Mouse (Mus musculus): ENCODE results near the gene Izumo1. TPM values are rescaled to one million over a fixed set of nuclear protein-coding genes. Genes with fewer than 3 reads are reported as not detected.

Izumo1 gene
- polyA plus RNA-seq (2015; fragmentation: Nextera tagmentation; extraction: Ambion mirVana), result 0.33 and 0.35 TPM in 2 replicates

- Histone ChIP-seq H3K4me1 (replicated peaks) (peaks cover 9% of the 10 kb centered on the region), H3K4me2 (0 out of 2 replicates have a peak within 1 kb of the TSS, but pooled peaks have one; percentile 17), H3K36me3 (no peaks in the 10 kb centered on the region), H3K4me3 (peak within 1 kb of the TSS; percentile 2; the same call in 1 of the 2 replicates), H3K27me3 (peaks cover 33% of the 10 kb centered on the region), H3K27ac (no peak within 1 kb of the TSS), H3K9me3 (replicated peaks) (no peaks in the 10 kb centered on the region), H3K9ac (no peak within 1 kb of the TSS)
- 25% methylated on average over 9 of the region's 9 CpGs for WGBS
- no peak for ATAC-seq (replicated peaks; ENCODE audit: insufficient number of reproducible peaks, insufficient read depth, low FRiP score, low read depth)
Measured at GRCm38 (mm10) chr7:45621443-45621842, at the start of gene Izumo1. Gene Izumo1, plus strand, starts transcription at chr7:45621811.

DNA sequence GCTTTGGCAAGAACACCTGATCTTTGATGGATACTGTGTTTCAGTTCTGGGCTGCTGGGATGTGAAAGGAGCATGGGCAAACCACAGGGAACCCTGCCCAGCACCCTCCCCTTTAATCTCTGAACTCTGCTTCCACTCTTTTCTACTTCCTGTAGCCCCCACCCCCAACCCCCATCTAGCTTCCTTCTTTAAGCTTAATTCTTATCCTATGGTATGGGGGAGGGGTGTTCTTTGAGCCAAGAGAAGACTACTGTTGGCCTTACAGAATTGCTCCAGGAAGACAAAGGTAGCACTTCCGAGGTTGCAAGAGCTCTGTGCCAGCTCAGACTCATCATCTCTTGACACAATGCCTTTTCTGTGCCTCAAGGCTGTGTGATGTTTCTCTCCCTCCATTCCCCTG is 49.6 kb upstream of the Izumo1 start:
- no peak for ATAC-seq (replicated peaks; ENCODE audit: insufficient number of reproducible peaks, insufficient read depth, low FRiP score, low read depth)
- Histone ChIP-seq H3K4me1 (replicated peaks) (peaks cover 38% of the 10 kb centered on the region), H3K9ac (no peak overlapping the region), H3K36me3 (peaks cover 13% of the 10 kb centered on the region; the same call in 1 of the 2 replicates), H3K4me2 (no peak overlapping the region), H3K27me3 (no peaks in the 10 kb centered on the region), H3K27ac (no peak overlapping the region), H3K9me3 (replicated peaks) (no peaks in the 10 kb centered on the region), H3K4me3 (no peak overlapping the region)
- WGBS, result 67% methylated on average over 1 of the region's 1 CpGs

GRCm38 (mm10) chr7:45573954-45574353 is 47.7 kb upstream of the Izumo1 start:
- ATAC-seq (replicated peaks; ENCODE audit: insufficient number of reproducible peaks, insufficient read depth, low FRiP score, low read depth), result no peak

DNA sequence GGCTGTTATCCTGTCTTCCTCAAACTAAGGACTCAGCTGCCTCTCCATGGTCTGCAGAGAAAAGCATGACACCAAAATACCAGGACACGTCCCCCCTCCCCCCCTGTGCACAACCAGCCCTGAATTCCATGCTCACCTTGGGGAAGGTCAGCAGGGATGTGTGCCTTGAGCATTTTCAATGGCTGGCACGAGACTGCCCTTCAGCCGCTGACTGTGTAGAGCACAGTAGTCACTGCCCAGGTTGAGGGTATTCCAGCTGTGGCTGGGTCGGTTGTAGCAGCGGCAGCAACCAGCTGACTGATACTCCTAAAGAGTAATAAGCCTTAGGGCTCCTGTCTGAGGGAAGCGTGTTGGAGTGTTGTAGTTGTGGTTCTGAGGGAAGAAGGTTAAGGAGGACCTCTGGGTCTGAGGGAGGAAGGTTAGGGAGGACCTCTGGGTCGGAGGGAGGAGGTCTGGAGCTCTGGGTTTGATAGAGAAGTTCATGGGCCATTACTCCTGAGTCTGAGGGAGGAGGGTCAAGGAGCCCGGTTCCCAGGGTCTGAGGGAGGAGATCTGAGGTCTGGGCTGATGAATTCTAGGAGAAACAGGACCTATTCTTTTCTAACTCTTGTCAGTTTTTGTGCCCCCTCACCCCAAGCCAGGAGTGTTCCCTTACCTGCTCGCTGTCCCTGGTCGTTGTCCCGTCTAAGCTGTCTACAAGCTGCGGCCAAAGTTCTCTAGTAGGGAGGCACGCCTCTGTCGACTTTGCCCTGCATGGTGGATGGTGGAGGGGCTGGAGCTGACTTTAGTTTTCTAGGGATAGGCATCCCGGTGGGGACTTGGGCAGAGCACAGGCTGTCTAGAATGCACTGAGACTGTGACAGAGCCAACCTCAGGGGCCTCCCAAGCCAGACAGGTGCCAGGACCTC is 46.9 kb upstream of the Izumo1 start:
- Histone ChIP-seq H3K27me3 (no peaks in the 10 kb centered on the region), H3K36me3 (peaks cover 33% of the 10 kb centered on the region; the same call in 1 of the 2 replicates), H3K4me2 (no peak overlapping the region), H3K9me3 (replicated peaks) (no peaks in the 10 kb centered on the region), H3K9ac (no peak overlapping the region), H3K4me1 (replicated peaks) (peaks cover 24% of the 10 kb centered on the region), H3K4me3 (no peak overlapping the region), H3K27ac (no peak overlapping the region)
- WGBS, result 70% methylated on average over 15 of the region's 15 CpGs
- no peak for ATAC-seq (replicated peaks; ENCODE audit: insufficient number of reproducible peaks, insufficient read depth, low FRiP score, low read depth)

More at GRCm38 (mm10) chr7:45573954-45574353, 47.7 kb upstream of the Izumo1 start:
- no peaks in the 10 kb centered on the region for H3K9me3 ChIP-seq (replicated peaks)
- WGBS, result 73% methylated on average over 8 of the region's 8 CpGs
- no peak overlapping the region for H3K9ac ChIP-seq
- no peak overlapping the region for H3K27ac ChIP-seq
- peaks cover 25% of the 10 kb centered on the region for H3K4me1 ChIP-seq (replicated peaks)
- H3K4me2 ChIP-seq, result no peak overlapping the region
- H3K27me3 ChIP-seq, result no peaks in the 10 kb centered on the region
- H3K4me3 ChIP-seq, result no peak overlapping the region
- peaks cover 31% of the 10 kb centered on the region; the same call in 1 of the 2 replicates for H3K36me3 ChIP-seq

DNA sequence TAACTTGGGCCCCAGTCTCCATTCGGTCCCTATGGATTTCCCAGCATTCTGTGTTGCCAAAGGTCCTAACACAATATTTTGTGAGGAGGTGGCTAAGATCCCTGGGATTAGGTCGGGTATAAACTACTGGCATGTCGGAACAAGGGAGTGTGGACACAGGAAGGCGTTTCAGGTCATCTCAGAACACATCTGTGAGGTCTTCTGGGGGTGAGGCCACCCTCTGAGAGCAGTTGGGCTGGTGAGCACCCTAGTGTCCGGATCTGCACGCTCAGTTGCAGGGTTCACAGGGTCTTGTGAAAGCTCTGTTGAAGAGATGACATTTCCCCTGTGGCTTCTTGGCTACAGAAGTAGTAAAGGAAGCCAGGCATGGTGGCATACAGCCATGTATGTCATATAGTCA is 35.7 kb upstream of the Izumo1 start:
- no peak overlapping the region for H3K4me3 ChIP-seq
- no peaks in the 10 kb centered on the region for H3K9me3 ChIP-seq (replicated peaks)
- no peak overlapping the region for H3K4me2 ChIP-seq
- H3K36me3 ChIP-seq, result peaks cover 26% of the 10 kb centered on the region
- no peak overlapping the region for H3K27ac ChIP-seq
- WGBS, result 88% methylated on average over 6 of the region's 6 CpGs
- H3K4me1 ChIP-seq (replicated peaks), result peaks cover 3% of the 10 kb centered on the region
- H3K9ac ChIP-seq, result no peak overlapping the region
- no peaks in the 10 kb centered on the region for H3K27me3 ChIP-seq
- ATAC-seq (replicated peaks; ENCODE audit: insufficient number of reproducible peaks, insufficient read depth, low FRiP score, low read depth), result no peak

DNA sequence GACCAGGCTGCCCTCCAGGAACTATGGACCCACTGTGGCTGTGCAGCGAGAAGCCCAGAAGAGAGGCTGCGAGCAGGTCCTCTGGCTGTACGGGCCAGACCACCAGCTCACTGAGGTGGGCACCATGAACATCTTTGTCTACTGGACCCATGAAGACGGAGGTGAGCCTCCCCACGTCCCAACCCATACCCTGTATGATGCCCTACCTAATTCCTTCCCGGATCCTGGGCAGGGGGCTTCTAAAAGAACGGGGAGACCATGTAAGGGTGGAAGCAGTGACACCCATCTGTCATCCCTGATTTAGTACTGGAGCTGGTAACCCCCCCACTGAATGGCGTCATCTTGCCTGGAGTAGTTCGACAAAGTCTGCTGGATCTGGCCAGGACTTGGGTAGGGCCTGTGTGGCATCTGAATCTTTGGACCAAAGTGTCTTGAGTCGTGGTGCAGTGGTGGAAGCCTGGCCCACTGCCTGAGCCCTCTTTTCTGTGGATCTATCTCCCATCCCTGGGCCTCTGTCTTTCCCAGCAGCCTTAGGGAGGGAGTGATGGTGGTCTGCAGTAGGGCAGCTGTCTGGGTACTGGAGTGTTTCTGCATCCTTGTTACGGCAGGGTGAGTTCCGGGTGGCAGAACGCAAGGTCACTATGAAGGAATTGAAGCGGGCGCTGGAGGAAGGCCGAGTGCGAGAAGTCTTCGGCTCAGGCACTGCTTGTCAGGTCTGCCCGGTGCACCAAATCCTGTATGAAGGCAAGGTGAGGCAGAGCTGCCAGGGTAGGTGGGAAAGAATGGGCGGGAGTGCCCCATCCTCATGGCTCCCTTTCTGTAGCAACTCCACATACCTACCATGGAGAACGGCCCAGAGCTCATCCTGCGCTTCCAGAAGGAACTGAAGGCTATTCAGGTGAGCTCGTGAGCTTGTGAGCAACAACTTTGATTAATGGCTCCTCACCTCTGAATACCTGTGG is 33.7 kb upstream of the Izumo1 start:
- Histone ChIP-seq H3K9ac (no peak overlapping the region), H3K27me3 (no peaks in the 10 kb centered on the region), H3K36me3 (peaks cover 24% of the 10 kb centered on the region), H3K4me1 (replicated peaks) (peaks cover 3% of the 10 kb centered on the region), H3K9me3 (replicated peaks) (no peaks in the 10 kb centered on the region), H3K27ac (no peak overlapping the region), H3K4me2 (no peak overlapping the region), H3K4me3 (no peak overlapping the region)
- 92% methylated on average over 23 of the region's 23 CpGs for WGBS
- ATAC-seq (replicated peaks; ENCODE audit: insufficient number of reproducible peaks, insufficient read depth, low FRiP score, low read depth), result no peak

GRCm38 (mm10) chr7:45589173-45589572 is 32.4 kb upstream of the Izumo1 start:
- peaks cover 21% of the 10 kb centered on the region for H3K36me3 ChIP-seq
- H3K27ac ChIP-seq, result no peak overlapping the region
- peak overlapping the region; percentile 57 for H3K4me2 ChIP-seq
- H3K9ac ChIP-seq, result peak overlapping the region; percentile 17; the same call in 1 of the 2 replicates
- 4% methylated on average over 19 of the region's 19 CpGs for WGBS
- peak overlapping the region; percentile 38 for H3K4me3 ChIP-seq
- peaks cover 3% of the 10 kb centered on the region for H3K4me1 ChIP-seq (replicated peaks)
- ATAC-seq (replicated peaks; ENCODE audit: insufficient number of reproducible peaks, insufficient read depth, low FRiP score, low read depth), result peak; percentile 98
- no peaks in the 10 kb centered on the region for H3K27me3 ChIP-seq
- no peaks in the 10 kb centered on the region for H3K9me3 ChIP-seq (replicated peaks)

GRCm38 (mm10) chr7:45589898-45590297 is 31.7 kb upstream of the Izumo1 start:
- Histone ChIP-seq H3K27me3 (no peaks in the 10 kb centered on the region), H3K9ac (no peak overlapping the region), H3K4me2 (no peak overlapping the region; the same call in 1 of the 2 replicates), H3K4me1 (replicated peaks) (peaks cover 3% of the 10 kb centered on the region), H3K4me3 (no peak overlapping the region), H3K27ac (no peak overlapping the region), H3K9me3 (replicated peaks) (no peaks in the 10 kb centered on the region), H3K36me3 (peaks cover 16% of the 10 kb centered on the region)
- WGBS, result 94% methylated on average over 5 of the region's 5 CpGs
- no peak for ATAC-seq (replicated peaks; ENCODE audit: insufficient number of reproducible peaks, insufficient read depth, low FRiP score, low read depth)

DNA sequence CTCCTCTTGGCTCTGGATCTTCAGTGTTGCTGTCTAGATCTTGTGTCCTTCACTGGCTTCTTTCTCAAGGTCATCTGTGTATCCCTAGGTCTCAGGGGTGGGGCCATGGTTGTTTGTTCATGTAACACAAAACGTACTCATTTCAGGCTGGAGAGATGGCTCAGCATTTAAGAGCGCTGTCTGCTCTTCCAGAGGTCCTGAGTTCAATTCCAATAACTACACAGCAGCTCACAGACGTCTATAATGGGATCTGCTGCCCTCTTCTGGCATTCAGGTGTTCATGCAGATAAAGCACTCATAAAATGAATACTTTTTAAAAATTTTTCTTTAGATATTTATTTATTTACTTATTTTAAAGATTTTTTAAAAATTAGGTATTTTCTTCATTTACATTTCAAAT is 30.7 kb upstream of the Izumo1 start:
- Histone ChIP-seq H3K4me1 (replicated peaks) (peaks cover 3% of the 10 kb centered on the region), H3K36me3 (peaks cover 6% of the 10 kb centered on the region; the same call in 1 of the 2 replicates), H3K9me3 (replicated peaks) (no peaks in the 10 kb centered on the region), H3K4me3 (no peak overlapping the region), H3K9ac (no peak overlapping the region), H3K27me3 (no peaks in the 10 kb centered on the region), H3K4me2 (no peak overlapping the region), H3K27ac (no peak overlapping the region)
- ATAC-seq (replicated peaks; ENCODE audit: insufficient number of reproducible peaks, insufficient read depth, low FRiP score, low read depth), result no peak
- 62% methylated on average over 3 of the region's 3 CpGs for whole genome bisulfite sequencing

- Histone ChIP-seq H3K4me1 (replicated peaks) (peaks cover 3% of the 10 kb centered on the region), H3K36me3 (0 out of 2 replicates have a peak, but pooled peaks cover 4% of the 10 kb centered on the region), H3K4me2 (no peak overlapping the region), H3K9ac (no peak overlapping the region), H3K4me3 (no peak overlapping the region), H3K27ac (no peak overlapping the region), H3K27me3 (no peaks in the 10 kb centered on the region), H3K9me3 (replicated peaks) (no peaks in the 10 kb centered on the region)
- no peak for ATAC-seq (replicated peaks; ENCODE audit: insufficient number of reproducible peaks, insufficient read depth, low FRiP score, low read depth)
- WGBS, result 71% methylated on average over 7 of the region's 7 CpGs
Measured at GRCm38 (mm10) chr7:45591880-45592279, 29.7 kb upstream of the Izumo1 start.
